Mouse (Mus musculus) megakaryocyte, embryonic 14.5 days (primary cell): ENCODE measurements around the gene Mfn1.

Experiments used
- FLI1 ChIP-seq: IDR thresholded peaks from 2 replicates; pipeline ENCODE4 v1.6.1; 2012; ENCODE audit warnings: low read length, inconsistent platforms, mixed read lengths
- GATA1 ChIP-seq: IDR thresholded peaks from 3 replicates; pipeline ENCODE4 v1.6.1; 2012; ENCODE audit warnings: mixed read lengths, low read length, inconsistent platforms, borderline replicate concordance

- TF ChIP-seq GATA1 (no peak), FLI1 (no peak)
These were observed 15.7 kb upstream of the Mfn1 start for GRCm38 (mm10) chr3:32513528-32513927.
